Mouse (Mus musculus) A20 (cell line): ENCODE measurements around the gene Sdhc.

Experiments
- DNase-seq: peaks from one replicate; pipeline ENCODE4 v3.0.0-alpha.2; 2011; ENCODE audit warnings: low read depth, low spot score

Sdhc gene

DNA sequence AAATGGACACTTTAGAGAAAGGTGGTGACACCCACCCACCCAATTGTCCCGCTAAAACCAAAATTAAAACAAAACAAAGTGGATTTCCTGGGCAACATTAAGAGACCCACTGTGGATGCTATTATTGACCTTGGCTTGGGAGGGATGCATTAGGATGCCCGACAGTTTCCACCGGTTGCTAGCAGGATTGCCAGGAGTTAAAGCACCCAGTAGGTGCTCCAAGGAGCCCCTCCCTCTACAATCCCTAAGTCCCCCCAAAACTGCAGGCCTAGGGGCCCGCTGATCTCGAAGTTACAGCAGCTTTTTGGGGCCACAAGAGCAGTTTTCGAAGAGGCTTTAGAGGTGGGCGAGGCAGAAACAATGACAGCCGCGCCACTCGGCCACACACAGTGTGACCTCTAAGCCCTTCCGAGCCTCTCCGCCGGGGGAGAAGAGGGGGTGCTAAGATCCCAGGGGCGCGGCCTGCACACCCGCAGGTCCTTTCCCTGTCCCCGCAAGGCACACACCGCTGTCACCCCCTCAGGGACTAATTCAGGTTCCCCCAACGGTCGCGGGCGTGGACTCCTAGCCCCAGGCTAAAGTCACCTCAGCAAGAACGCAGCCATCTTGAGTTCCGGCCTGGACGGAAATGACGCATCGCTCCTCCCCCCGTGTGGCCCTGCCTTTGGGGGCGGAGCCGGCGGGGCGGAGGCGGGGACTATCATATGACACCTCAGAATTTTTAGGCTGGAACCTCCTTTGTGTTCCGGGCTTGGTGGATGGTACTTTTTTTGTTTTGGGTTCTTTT lies at the start of gene Sdhc, which contains the start of gene Mpz:
Gene Sdhc (minus strand): TSS at position 630 of the 787 bp plus-strand sequence.
Gene Mpz (plus strand): TSS at position 738 of the 787 bp plus-strand sequence.
- DNase-seq = peak; percentile 95

DNA sequence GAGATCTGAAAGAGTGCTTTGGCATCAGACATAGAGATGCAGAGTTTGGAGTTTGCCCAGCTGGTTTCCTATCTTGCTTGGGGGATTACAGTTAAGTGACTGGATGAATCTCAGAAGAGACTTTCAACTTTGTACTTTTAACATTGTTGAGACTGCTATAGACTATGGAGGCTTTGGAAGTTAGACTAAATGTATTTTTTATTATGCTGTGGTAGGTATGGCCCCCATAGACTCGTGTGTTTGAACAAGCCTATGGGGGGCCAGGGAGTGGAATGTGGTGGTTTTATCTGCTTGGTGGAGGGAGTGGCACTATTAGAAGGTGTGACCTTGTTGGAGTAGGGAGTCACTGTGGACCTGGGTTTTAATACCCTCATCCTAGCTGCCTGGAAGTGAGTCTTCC lies 49.1 kb upstream of the Sdhc start:
- DNase-seq = no peak

DNA sequence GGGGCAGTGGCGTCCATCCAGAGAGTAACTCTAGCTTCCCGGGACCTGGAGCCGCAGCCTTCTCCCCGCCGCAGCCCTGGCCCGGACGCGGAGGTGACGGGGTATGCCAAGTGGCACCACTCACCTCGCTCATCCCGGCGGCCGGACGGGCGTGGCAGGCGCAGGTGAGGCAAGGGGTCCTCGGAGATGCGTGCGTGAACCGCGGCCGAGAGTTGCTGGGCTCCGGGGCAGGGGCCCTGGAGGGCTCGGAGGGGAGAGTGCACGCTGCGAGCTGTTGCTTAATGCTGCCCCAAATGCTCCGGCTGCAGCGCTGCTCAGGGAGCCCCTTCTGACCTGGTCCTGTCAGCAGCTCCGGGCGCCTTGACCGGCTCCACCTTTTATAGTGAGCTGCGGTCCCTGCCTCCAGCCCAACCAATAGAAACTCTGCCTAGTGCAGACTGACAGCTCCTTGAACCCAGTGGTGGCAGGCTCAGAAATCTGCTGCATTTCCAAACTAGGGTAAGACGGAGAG lies 45.5 kb upstream of the Sdhc start, which contains the start of gene Pcp4l1:
Gene Pcp4l1 (minus strand): TSS at position 382 of the 511 bp plus-strand sequence.
- DNase-seq = no peak

DNA sequence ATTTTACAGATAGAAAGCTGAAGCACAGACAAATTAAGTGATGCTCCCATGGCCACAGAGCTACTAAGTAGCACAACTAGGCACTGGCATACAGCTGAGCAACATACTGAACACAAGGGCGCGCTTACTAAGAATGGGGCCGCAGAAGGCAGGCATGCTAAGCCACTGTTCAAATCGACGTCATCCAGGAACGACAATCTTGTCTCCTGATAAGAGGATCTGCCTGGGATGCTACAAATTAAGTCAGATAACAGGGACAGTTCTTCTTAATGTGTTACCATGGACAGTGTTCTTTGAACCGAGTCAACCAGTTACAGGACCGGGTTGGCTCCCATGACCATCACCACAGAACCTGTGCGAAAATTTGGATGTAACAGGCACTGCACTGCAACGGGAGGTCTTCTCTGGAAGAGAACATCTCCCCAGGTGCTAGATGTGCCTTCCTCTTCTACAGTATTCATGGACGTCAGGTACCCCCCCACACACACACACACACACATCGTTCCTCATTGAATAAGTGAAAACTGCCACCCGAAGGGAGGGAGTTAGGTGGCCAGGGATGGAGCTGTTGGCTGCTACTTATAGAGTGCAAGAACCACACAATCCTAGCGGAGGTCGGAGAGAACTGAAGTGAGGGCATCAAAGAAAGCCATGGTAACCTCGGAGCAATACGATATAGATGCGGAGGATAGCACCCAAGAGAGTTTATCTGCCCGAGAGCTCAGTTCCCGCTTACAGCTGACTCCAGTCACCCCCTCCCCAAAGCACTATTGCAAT lies 44.8 kb upstream of the Sdhc start:
- no peak for DNase-seq

DNA sequence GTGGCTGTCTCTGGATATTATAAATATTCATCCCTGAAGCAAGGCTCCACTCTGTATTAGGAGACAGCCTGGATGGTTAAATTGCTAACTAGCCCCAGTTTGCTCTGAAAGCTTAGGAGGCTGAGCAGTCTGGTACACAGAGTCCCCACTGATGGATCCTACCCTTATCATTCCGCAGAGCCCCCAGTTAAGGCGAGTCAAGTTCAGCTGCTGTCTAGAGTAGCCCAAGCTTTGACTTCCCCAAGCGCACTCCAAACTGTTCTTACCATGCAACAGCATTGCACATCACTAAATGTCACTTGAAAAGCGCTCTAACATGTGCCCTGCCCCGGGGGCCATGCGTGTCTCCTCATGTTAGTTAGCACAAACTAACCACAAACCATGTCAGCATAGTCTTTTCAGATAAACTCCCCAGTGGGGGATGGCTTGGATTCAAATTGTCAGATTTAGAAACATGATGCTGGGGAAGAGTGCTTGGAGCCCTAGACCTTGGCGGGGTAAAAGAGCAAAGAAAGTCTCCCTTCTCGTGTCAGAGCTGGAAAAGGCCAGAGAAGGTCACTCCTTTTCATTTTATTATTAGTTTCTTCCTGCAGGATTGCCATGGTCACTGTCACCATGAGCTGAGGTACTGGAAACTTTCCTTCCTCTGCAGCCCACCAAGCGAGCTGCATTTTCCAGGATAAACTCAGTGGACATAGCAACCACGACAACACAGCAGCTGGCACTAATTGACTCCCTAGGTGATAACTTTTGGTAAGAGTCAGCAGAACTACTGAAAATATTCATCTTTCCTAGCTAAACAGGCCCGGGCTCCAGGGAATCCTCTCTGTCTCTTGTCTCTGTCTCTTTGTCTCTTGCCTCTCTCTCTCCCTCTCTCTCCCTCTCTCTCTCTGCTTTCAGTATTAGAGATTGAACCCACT lies 43.8 kb upstream of the Sdhc start:
- DNase-seq = no peak

DNA sequence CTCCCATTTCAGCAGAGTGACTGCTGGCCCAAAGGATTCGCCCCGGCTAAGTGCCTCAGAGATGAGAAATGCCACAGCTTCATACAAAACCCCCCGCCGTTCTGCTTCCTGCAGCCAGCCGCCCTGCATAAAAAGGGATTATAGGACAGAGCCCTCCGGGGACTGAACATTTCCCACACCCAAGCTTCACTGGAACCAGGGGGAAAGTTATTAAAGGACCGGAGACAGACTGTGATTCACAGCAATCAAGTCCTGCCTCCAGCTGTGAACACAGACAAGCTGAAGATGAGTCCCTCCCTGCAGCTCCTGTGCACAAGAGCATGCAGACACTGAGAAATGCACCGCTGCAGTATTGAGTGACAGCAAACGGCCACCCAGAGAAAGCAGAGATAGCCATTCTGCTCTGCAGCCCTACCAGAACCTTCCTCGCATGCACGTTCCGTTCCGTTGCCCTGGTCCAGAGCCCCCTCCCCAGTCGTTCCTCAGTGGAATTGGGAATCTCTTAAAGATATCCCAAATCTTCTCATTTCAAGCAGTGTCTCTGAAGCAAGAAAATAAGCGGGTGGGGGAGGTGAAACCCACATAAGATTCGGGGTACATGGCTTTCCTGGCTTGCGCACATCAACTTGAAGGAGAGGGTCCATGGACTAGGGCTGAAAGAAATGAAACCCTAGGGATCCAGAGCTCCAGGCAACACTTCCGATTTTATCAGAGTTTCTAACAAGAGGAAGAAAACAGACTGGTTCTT lies 42.9 kb upstream of the Sdhc start:
- no peak for DNase-seq

DNA sequence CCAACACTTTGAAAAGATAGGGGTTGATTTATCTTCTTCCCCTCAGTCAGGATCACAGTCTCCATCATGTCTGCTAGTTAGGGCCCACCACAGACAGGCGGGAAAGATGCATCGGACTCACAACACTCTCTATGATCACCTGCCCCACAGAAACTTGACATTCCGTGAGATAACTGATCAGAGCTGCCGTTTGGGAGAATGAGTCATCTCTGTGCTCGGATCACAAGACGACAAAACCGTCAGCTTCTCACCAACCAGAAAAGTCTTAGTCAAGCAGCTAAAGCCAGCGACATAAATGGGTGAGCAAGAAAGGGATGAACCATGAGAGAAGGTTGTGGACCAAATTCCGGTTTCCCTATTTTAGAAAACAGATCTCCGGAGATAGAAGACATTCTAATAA lies 41.9 kb upstream of the Sdhc start:
- DNase-seq = no peak

DNA sequence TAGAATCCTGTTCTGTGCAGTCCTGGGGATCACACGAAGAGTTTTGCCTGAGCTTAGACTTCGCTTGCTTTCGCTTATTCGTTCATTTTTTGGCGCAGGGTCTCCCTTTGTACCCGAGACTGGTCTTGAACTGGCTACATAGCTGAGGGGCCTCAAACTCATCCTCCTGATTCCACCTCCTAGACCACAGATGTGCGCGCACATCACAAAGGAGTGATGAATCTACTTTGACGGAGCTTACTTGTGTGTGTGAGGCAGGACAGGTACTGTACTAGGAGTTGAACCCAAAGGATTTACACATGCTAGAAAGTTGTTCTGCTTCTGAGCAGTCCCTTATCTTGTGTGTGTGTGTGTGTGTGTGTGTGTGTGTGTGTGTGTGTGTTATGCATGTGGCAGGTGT lies 40.4 kb upstream of the Sdhc start:
- no peak for DNase-seq

DNA sequence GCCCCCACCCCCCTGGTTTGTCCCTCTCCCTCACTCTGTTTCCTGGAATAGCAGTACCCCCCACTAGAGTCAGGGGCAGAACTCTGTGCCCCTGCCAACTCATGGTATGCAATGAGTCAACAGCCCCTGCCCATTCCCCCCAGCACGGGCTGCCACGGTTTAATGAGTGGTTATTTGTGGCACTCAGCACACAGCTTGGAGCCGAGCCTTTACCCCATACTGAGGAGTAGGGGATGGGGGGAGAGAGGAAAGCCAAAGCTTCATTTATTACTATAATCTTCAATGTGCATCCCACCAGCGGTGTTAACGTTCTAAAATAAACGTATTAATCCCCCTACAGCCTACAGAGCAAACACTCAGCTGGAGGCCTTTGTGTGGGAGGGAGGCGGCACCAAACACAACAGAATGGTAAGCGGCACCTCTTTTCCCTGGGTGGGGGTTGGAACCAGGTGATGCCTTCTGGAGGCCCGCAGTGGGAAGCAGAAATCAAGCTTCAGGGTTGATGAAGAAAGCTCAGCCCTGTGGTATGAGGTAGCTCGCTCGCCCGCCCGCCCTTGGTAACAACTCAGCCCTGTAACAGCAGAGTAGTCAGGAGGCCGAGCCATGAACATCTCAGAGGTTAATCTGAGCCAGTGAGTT lies 39.2 kb upstream of the Sdhc start:
- DNase-seq = no peak

DNA sequence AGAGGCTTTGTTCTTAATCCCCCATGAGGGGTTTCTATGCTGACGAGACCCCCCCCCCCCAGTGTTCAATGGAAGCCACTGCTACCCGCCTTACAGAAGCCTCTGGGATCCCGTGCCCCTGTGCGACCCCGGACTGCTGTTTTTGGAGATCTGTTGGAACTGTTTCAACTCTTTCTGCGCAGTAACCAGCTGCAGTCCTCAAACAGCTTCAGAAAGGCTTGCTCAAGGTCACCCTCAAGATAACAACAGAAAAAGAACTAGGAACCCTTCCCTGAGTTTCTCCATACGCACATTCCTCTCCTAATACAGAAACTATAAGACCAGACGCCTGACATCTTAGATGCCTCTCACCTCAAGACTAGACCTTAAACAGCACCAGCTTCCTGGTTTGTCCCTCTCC lies 38.6 kb upstream of the Sdhc start:
- no peak for DNase-seq

DNA sequence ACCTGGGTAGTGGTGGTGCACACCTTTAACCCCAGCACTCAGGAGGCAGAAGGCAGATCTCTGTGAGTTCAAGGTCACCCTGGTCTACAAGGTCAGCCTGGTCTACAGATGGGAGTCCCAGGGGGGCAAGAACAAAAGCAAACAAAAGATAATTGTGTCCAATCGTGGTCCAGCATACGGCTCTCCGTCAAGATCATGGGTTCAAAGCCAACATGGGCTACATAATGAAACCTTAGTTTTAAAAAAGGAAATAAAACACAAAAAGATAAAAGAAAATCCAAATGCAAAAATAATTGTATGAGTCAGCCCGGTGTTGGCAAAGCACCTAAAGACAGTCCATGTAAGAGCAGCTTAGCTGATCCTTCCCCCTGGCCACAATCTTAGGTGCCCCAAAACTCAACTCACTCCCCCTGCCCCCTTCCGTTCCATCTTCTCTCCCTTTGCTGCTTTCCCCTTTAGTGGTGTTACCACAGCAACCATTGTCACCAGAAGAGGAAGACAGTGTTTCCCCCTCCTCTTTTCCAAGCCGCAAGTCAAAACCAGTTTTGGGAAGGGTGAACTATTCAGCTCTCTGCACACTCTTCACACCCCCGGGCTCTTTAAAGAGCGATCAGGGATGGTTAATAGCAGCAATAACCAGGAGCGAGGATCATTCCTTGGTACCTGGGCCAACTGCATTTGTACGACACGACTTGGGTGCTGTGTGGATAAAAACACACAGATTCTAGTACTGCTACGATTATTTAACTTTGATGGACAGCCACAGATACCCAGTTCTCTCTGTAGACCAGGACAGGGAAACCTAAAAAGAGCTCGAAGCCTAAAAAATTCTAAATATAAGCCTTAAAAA lies 37.7 kb upstream of the Sdhc start:
- DNase-seq = no peak

DNA sequence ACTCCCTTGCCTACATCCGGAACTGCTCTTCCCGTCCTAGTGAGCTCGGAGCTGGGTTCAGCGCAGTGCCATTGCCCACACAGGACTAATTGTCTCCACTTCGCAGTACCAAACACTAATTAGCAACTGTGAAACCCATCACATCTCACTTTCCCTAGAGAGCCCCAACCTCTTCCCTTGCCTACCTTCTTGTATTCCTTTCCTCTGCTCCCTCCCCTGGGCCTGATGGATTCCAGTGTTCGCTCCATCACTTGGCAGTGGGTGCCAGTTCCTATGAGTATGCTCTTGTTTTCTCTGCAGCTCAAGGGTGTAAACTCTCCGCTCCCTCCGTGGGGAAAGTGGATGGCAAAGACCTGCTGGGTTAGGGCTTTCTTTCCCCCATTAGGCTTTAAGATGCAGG lies 35.3 kb upstream of the Sdhc start:
- no peak for DNase-seq

DNA sequence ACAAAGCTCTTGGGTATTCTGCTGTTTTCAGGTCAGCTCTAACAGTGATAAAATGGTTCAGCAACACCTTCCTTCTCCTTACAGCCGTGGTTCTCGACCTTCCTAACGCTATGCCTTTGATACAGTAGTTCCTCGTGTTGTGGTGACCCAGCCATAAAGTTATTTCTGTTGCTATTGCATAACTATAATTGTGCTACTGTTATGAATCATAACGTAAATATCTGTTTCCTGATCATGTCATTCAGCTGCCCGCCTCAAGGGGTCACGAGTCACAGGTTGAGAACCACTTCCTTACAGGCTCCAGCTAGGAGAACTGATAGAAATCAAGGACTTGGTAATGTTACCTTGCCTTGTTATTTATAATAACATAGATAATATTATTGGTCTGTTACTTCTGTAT lies 33.9 kb upstream of the Sdhc start:
- peak; percentile 80 for DNase-seq

DNA sequence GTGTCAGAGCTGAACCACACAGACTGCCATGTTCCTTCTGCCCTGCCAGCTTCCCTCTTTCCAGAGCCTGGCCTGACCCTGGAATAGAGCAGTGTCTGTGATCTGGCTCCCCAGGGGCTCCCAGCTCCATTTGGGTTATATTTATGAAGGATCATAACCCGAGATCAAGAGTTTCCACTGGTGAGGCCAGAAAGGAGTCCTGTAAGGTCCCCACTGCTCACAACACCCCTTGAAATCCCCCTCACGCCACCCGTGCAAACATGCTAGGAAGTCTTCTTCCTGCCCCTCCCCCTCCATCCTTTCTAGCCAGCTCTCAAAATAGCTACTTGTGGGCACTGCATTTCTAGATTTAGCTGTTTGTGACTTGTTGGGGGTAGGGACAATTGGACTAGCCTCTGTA lies 33.2 kb upstream of the Sdhc start:
- DNase-seq = peak; percentile 31

DNA sequence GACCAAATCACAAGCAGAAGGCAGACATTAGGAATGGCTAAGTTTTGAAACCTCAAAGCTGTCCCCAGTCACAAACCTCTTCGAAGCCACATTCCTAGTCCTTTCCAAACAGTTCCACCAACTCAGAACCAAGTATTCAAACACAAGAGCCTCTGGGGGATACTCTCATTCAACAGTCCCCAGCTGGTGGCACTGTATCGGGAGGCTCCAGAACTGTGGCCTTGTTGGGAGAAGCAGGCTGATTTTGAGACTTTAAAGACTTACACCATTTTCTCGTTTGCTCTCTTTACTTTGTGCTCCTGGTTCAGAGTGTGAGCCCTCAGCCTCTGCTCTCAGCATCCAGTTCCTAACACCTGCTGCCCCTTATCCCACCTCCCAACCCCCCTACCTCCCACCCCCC lies 32.6 kb upstream of the Sdhc start:
- no peak for DNase-seq

DNA sequence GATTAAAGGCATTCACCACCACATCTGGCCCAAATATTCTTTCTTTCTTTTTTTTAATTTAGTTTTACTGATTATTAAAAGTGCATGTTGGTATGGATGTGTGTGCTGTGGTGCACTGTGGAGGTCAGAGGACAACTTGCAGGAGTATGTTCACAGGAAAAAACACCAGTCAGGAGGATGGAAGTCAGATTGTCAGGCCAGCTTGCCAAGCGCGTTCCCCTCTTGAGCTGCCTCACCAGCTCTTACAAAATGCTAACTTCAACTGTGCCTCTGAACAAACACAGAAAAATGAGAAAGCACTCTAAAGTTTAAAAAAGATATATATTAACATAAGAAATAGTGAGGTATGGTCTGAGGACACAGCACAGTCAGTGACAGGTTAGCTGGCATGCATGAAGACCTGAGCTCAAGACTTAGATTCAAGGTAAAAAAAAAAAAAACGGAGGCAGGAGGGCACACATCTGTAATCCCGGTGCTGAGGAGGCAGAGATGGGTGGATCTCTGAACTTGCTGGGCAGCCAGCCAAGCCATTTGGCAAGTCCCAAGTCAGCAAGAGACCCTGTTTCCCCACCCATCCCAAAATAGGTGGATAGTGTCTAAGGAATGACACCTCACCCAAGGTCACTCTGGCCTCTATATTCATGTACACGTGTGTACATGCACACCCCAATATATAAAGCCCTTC lies 29.2 kb upstream of the Sdhc start:
- DNase-seq = no peak

DNA sequence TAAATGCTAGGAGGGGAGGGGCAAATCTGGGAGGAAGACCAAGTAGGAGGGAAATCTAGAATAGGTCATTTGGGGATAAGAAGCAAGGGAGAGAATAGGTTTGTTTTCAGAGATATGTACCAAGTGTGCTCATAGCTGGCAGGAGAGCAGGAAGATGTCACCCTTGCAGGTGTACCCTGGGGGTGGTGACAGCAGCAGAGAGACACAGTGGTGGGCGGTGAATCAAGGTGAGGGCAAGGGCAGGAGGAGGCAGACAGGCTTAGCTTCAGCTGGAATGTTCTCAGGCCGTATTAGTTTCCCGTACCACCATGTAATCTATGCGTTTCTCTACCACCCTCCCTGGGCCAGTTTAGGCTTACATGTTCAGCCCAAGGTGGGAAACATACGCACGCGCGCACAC lies 22.4 kb upstream of the Sdhc start:
- DNase-seq = no peak

DNA sequence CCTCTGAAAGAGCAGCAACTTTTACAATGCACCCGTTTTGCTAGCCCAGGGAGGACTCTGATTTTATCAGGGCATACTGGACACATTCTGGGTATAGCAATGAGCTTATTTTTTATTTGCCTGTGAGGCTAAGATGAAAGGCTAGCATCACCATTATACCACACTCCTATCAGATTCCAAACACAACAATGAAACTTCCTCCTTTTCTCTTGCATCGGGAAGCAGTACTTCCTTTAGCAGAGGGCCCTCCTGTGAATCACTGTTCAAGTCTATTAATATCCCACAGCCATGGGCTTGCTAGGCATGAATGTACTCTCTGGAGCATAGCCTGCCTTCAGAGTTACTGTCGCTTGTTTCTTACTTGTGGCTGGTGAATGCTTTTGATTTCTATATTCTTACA lies 20.7 kb upstream of the Sdhc start:
- DNase-seq = no peak

DNA sequence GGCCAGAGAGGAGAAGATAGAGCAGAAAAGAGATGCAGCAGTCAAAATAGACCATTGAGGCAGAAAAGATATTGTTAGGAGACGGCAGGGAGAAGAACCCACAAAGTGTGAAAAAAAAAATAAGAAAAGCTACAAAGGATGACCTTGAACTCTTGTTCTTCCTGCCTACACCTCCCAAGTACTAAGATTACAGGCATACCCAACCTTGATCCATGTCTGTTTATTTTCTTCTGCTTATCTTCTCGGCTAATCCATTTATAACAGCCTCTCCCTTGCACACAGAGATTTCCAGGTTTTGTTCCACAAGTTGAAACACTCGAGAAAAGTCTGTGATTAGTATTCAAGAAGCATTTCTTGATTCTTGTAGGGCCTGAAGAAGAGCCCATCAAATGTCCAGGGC lies 19.5 kb upstream of the Sdhc start:
- no peak for DNase-seq
